8 mouse cellular contexts compared by ENCODE assay signal in genomic region chr1:48708606-48709005, GRCm38 (mm10).
DNase-seq lines count a peak whose midpoint lies in the region.
"Not testable (repeated sequence)": the region's sequence is repeated elsewhere in the genome, so short reads cannot be mapped to it uniquely, and the experiment has no call there.

No protein-coding gene starts in this region.

- intact Hi-C loops in heart, postnatal 36 days (cut with DNase I); left cerebral cortex, postnatal 14 days (cut with DNase I): not testable (repeated sequence)

- peak; percentile 6 for DNase-seq in adrenal gland, adult 2 months
- peak; percentile 61 for DNase-seq in cerebellum, adult 9-10 months
- DNase-seq in frontal cortex, postnatal 25 days (ENCODE audit: low spot score in 2 of 2): peak; percentile 3 to 7
- DNase-seq in heart, postnatal 36 days: peak; percentile 9 to 11
- DNase-seq in kidney, postnatal 14 days: peak; percentile 21
- peak; percentile 7 to 33 for DNase-seq in left cerebral cortex, postnatal 14 days (ENCODE audit: low spot score in 2 of 2)
- peak; percentile 20 to 21 for DNase-seq in lung, postnatal 4 days
- DNase-seq in urinary bladder, postnatal 14 days (ENCODE audit: low spot score): peak; percentile 11

Comparison
In these comparisons a context has a peak if more than half of its experiments do, and no peak if none do; other contexts are left out.
1. Peak in every context shown above with its lines: DNase-seq.
2. DNase-seq: peak in every context shown above with its lines; median percentile 61 in cerebellum, adult 9-10 months; 21 in kidney, postnatal 14 days; 20 in lung, postnatal 4 days; 20 in left cerebral cortex, postnatal 14 days; 11 in urinary bladder, postnatal 14 days; 10 in heart, postnatal 36 days; 6 in adrenal gland, adult 2 months; 5 in frontal cortex, postnatal 25 days.